In genomic region chr1:184358226-184358568, GRCm38 (mm10) we compare ENCODE assay signal across 11 mouse cellular contexts.
"Had no signal": no experiment of that assay in that cellular context is flagged by ENCODE, and none has a peak within 500 bp of the region (broad histone marks: within the 10 kb centered on the region; RNA-seq: fewer than 3 reads in every experiment).

No protein-coding gene starts in this region.

- H3K9me3 ChIP-seq: limb, embryonic 12.5 days; liver, embryonic 15.5 days; midbrain, embryonic 12.5 days; stomach, embryonic 15.5 days had no signal

- H3K9ac ChIP-seq: limb, embryonic 12.5 days; liver, embryonic 15.5 days; midbrain, embryonic 12.5 days; stomach, embryonic 15.5 days had no signal

- H3K4me3 ChIP-seq: limb, embryonic 12.5 days; liver, embryonic 15.5 days; midbrain, embryonic 12.5 days; stomach, embryonic 15.5 days had no signal

- H3K27ac ChIP-seq: limb, embryonic 12.5 days; liver, embryonic 15.5 days; midbrain, embryonic 12.5 days; stomach, embryonic 15.5 days had no signal

- ATAC-seq: midbrain, embryonic 16.5 days had no signal

- H3K4me2 ChIP-seq: limb, embryonic 12.5 days; liver, embryonic 15.5 days; midbrain, embryonic 12.5 days; stomach, embryonic 15.5 days had no signal

- H3K36me3 ChIP-seq: limb, embryonic 12.5 days; liver, embryonic 15.5 days; midbrain, embryonic 12.5 days; stomach, embryonic 15.5 days had no signal

- H3K4me1 ChIP-seq: liver, embryonic 15.5 days; midbrain, embryonic 12.5 days; stomach, embryonic 15.5 days had no signal

- H3K27me3 ChIP-seq: limb, embryonic 12.5 days; liver, embryonic 15.5 days; midbrain, embryonic 12.5 days; stomach, embryonic 15.5 days had no signal

- DNase-seq: kidney, adult 2 months; kidney, postnatal 25 days; layer of hippocampus, postnatal 36 days; lung, postnatal 36 days; right cerebral cortex, postnatal 14 days; thymus, postnatal 36 days had no signal
